Mouse (Mus musculus): ENCODE data around the gene Nectin3. TPM values are rescaled to one million over a fixed set of nuclear protein-coding genes. Genes with fewer than 3 reads are reported as not detected.
A peak's percentile ranks its signal among the peaks of the same experiment; 100 is the strongest.

Gene Nectin3
- polyA plus RNA-seq, 2 experiments = 2.5 to 5.1 TPM

DNA sequence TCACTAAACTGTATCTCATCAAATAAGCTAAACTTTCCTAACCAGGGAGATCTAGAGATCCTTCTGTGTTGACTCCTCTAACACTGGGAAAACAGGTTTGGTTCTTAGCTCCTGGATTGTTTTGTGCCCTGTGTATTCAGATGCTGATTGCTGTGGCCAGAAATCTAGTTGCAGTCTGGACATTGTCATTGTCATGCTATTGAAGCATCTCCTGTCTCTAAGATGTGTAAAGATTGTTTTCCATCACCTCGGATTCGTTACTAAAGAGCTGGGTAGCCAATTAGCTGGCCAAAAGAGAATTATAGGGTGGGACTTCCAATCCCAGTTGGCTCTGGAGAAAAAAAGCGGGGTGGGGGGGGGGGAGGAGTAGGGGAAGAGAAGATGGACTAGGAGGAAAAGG lies 2.4 kb upstream of the Nectin3 start:
- H3K27me3 ChIP-seq (ENCODE audit: control insufficient read depth, insufficient read depth, low read length) = peaks cover 34% of the 10 kb centered on the region
- TF ChIP-seq EP300 (IDR thresholded peaks at IDR 0.05; ENCODE audit: low read depth) = no peak
- TF ChIP-seq CTCF (IDR thresholded peaks at IDR 0.05; ENCODE audit: low read depth) = no peak
- ATAC-seq (ENCODE audit: insufficient read depth) (no peak), DNase-seq (ENCODE audit: low read depth in 3 of 3, low spot score in 3 of 3) (no peak)
- H3K27ac ChIP-seq = no peak overlapping the region
- WGBS (ENCODE audit: insufficient replicate concordance) = 42% methylated on average over 3 of the region's 3 CpGs
- no peak overlapping the region for H3K9ac ChIP-seq (replicated peaks)
- no peaks in the 10 kb centered on the region for H3K9me3 ChIP-seq (ENCODE audit: control insufficient read depth, low read length)
- H3K4me2 ChIP-seq (ENCODE audit: low read depth) = no peak overlapping the region
- no peak overlapping the region for H3K4me3 ChIP-seq (ENCODE audit: insufficient read depth in 1 of 2, low read depth in 2 of 2, low read length in 2 of 2)
- no peaks in the 10 kb centered on the region for H3K4me1 ChIP-seq (replicated peaks; ENCODE audit: control insufficient read depth in 2 of 2, insufficient read depth in 2 of 2, low read length in 1 of 2)
- H3K36me3 ChIP-seq (replicated peaks; ENCODE audit: control insufficient read depth, insufficient read depth, low read depth) = no peaks in the 10 kb centered on the region

- Histone ChIP-seq H3K27ac (no peak overlapping the region), H3K9me3 (ENCODE audit: control insufficient read depth, low read length) (no peaks in the 10 kb centered on the region), H3K9ac (replicated peaks) (no peak overlapping the region), H3K36me3 (replicated peaks; ENCODE audit: control insufficient read depth, insufficient read depth, low read depth) (no peaks in the 10 kb centered on the region), H3K4me2 (ENCODE audit: low read depth) (peak overlapping the region; percentile 59), H3K4me1 (replicated peaks; ENCODE audit: control insufficient read depth in 2 of 2, insufficient read depth in 2 of 2, low read length in 1 of 2) (peaks cover 0 to 4% of the 10 kb centered on the region in 2 experiments; a peak in 2 of 4 replicates), H3K4me3 (ENCODE audit: insufficient read depth in 1 of 2, low read depth in 2 of 2, low read length in 2 of 2) (peak overlapping the region; percentile 50 to 70), H3K27me3 (ENCODE audit: control insufficient read depth, insufficient read depth, low read length) (peaks cover 44% of the 10 kb centered on the region)
- no peak for DNase-seq (ENCODE audit: low read depth in 3 of 3, low spot score in 3 of 3)
- ATAC-seq (ENCODE audit: insufficient read depth) = no peak
- WGBS (ENCODE audit: insufficient replicate concordance) = 3% methylated on average over 32 of the region's 32 CpGs
- TF ChIP-seq EP300 (IDR thresholded peaks at IDR 0.05; ENCODE audit: low read depth) (no peak), CTCF (IDR thresholded peaks at IDR 0.05; ENCODE audit: low read depth) (no peak)
Observed at GRCm38 (mm10) chr16:46497686-46498420, 472 bp downstream of the Nectin3 start.

- TF ChIP-seq CTCF (IDR thresholded peaks at IDR 0.05; ENCODE audit: low read depth) (no peak), EP300 (IDR thresholded peaks at IDR 0.05; ENCODE audit: low read depth) (no peak)
Observed at GRCm38 (mm10) chr16:46496889-46497685, 1.2 kb downstream of the Nectin3 start.

GRCm38 (mm10) chr16:46496031-46496868 lies 2.1 kb downstream of the Nectin3 start:
- no peaks in the 10 kb centered on the region for H3K9me3 ChIP-seq (ENCODE audit: control insufficient read depth, low read length)
- TF ChIP-seq EP300 (IDR thresholded peaks at IDR 0.05; ENCODE audit: low read depth) (no peak), CTCF (IDR thresholded peaks at IDR 0.05; ENCODE audit: low read depth) (no peak)
- under 1% methylated on average over 71 of the region's 96 CpGs for WGBS (ENCODE audit: insufficient replicate concordance)
- DNase-seq (ENCODE audit: low read depth in 3 of 3, low spot score in 3 of 3) = no peak
- H3K4me2 ChIP-seq (ENCODE audit: low read depth) = peak overlapping the region; percentile 59
- no peaks in the 10 kb centered on the region for H3K36me3 ChIP-seq (replicated peaks; ENCODE audit: control insufficient read depth, insufficient read depth, low read depth)
- peaks cover 0 to 4% of the 10 kb centered on the region in 2 experiments; a peak in 2 of 4 replicates for H3K4me1 ChIP-seq (replicated peaks; ENCODE audit: control insufficient read depth in 2 of 2, insufficient read depth in 2 of 2, low read length in 1 of 2)
- peaks cover 44% of the 10 kb centered on the region for H3K27me3 ChIP-seq (ENCODE audit: control insufficient read depth, insufficient read depth, low read length)
- no peak overlapping the region for H3K9ac ChIP-seq (replicated peaks)
- no peak overlapping the region for H3K27ac ChIP-seq
- H3K4me3 ChIP-seq (ENCODE audit: insufficient read depth in 1 of 2, low read depth in 2 of 2, low read length in 2 of 2) = peak overlapping the region; percentile 50 to 68
- ATAC-seq (ENCODE audit: insufficient read depth) = peak; percentile 29; the same call in 1 of the 2 replicates

More at GRCm38 (mm10) chr16:46496889-46497685, 1.2 kb downstream of the Nectin3 start:
- H3K9ac ChIP-seq (replicated peaks) = no peak overlapping the region
- WGBS (ENCODE audit: insufficient replicate concordance) = 0% methylated on average over 46 of the region's 78 CpGs
- H3K27me3 ChIP-seq (ENCODE audit: control insufficient read depth, insufficient read depth, low read length) = peaks cover 44% of the 10 kb centered on the region
- peak overlapping the region; percentile 59 for H3K4me2 ChIP-seq (ENCODE audit: low read depth)
- peak overlapping the region; percentile 50 to 70 for H3K4me3 ChIP-seq (ENCODE audit: insufficient read depth in 1 of 2, low read depth in 2 of 2, low read length in 2 of 2)
- no peaks in the 10 kb centered on the region for H3K36me3 ChIP-seq (replicated peaks; ENCODE audit: control insufficient read depth, insufficient read depth, low read depth)
- no peak overlapping the region for H3K27ac ChIP-seq
- ATAC-seq (ENCODE audit: insufficient read depth) = peak; percentile 89
- H3K4me1 ChIP-seq (replicated peaks; ENCODE audit: control insufficient read depth in 2 of 2, insufficient read depth in 2 of 2, low read length in 1 of 2) = peaks cover 0 to 4% of the 10 kb centered on the region in 2 experiments; a peak in 2 of 4 replicates
- no peaks in the 10 kb centered on the region for H3K9me3 ChIP-seq (ENCODE audit: control insufficient read depth, low read length)
- DNase-seq (ENCODE audit: low read depth in 3 of 3, low spot score in 3 of 3) = peak; percentile 24 to 32 (median 29)
